Mouse (Mus musculus): ENCODE measurements around the gene Tulp4. TPM values are rescaled to one million over a fixed set of nuclear protein-coding genes. Genes with fewer than 3 reads are reported as not detected.

Tulp4 gene
- polyA plus RNA-seq, 2 experiments: 4.7 to 21.4 TPM

DNA sequence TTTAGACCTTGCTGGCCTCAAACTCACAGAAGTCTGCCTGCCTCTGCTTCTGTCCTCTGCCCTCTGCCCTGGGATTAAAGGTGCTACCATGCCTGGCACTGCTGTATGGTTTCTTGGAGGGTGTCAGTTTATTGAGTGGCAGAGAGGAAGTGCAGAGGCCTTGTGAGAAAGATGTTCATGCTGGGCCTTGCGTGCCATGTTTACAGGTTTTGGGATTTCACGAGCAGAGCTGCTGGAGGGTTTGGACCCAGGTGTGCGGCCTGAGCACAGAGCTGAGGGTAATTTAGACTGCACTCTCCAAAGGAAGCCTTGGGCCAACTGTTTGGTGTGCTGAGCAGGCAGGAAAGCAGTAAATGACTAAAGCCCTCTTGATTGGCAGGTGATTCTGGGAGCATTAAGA is 11.7 kb downstream of the Tulp4 start:
- Histone ChIP-seq H3K4me3 (ENCODE audit: insufficient read depth in 1 of 2, low read depth in 2 of 2, low read length in 2 of 2) (no peak overlapping the region), H3K4me1 (replicated peaks; ENCODE audit: control insufficient read depth in 2 of 2, insufficient read depth in 2 of 2, low read length in 1 of 2) (no peaks in the 10 kb centered on the region; a peak in 1 of 4 replicates), H3K27me3 (ENCODE audit: control insufficient read depth, insufficient read depth, low read length) (no peaks in the 10 kb centered on the region), H3K9me3 (ENCODE audit: control insufficient read depth, low read length) (no peaks in the 10 kb centered on the region), H3K36me3 (replicated peaks; ENCODE audit: control insufficient read depth, insufficient read depth, low read depth) (no peaks in the 10 kb centered on the region), H3K27ac (no peak overlapping the region), H3K4me2 (ENCODE audit: low read depth) (no peak overlapping the region), H3K9ac (replicated peaks) (no peak overlapping the region)
- DNase-seq (ENCODE audit: low read depth in 3 of 3, low spot score in 3 of 3): no peak
- ATAC-seq (ENCODE audit: insufficient read depth): no peak
- 62% methylated on average over 3 of the region's 3 CpGs for WGBS (ENCODE audit: insufficient replicate concordance)
- TF ChIP-seq EP300 (IDR thresholded peaks at IDR 0.05; ENCODE audit: low read depth): no peak
- TF ChIP-seq CTCF (IDR thresholded peaks at IDR 0.05; ENCODE audit: low read depth): no peak

- H3K4me3 ChIP-seq (ENCODE audit: insufficient read depth in 1 of 2, low read depth in 2 of 2, low read length in 2 of 2): no peak overlapping the region
- no peaks in the 10 kb centered on the region for H3K27me3 ChIP-seq (ENCODE audit: control insufficient read depth, insufficient read depth, low read length)
- 65% methylated on average over 4 of the region's 4 CpGs for WGBS (ENCODE audit: insufficient replicate concordance)
- no peak overlapping the region for H3K27ac ChIP-seq
- ATAC-seq (ENCODE audit: insufficient read depth) (no peak), DNase-seq (ENCODE audit: low read depth in 3 of 3, low spot score in 3 of 3) (no peak)
- H3K4me2 ChIP-seq (ENCODE audit: low read depth): no peak overlapping the region
- no peaks in the 10 kb centered on the region for H3K36me3 ChIP-seq (replicated peaks; ENCODE audit: control insufficient read depth, insufficient read depth, low read depth)
- TF ChIP-seq CTCF (IDR thresholded peaks at IDR 0.05; ENCODE audit: low read depth) (no peak), EP300 (IDR thresholded peaks at IDR 0.05; ENCODE audit: low read depth) (no peak)
- H3K9me3 ChIP-seq (ENCODE audit: control insufficient read depth, low read length): no peaks in the 10 kb centered on the region
- H3K9ac ChIP-seq (replicated peaks): no peak overlapping the region
- H3K4me1 ChIP-seq (replicated peaks; ENCODE audit: control insufficient read depth in 2 of 2, insufficient read depth in 2 of 2, low read length in 1 of 2): no peaks in the 10 kb centered on the region; a peak in 1 of 4 replicates
Observed at GRCm38 (mm10) chr17:6118861-6119260, 12.6 kb downstream of the Tulp4 start.

DNA sequence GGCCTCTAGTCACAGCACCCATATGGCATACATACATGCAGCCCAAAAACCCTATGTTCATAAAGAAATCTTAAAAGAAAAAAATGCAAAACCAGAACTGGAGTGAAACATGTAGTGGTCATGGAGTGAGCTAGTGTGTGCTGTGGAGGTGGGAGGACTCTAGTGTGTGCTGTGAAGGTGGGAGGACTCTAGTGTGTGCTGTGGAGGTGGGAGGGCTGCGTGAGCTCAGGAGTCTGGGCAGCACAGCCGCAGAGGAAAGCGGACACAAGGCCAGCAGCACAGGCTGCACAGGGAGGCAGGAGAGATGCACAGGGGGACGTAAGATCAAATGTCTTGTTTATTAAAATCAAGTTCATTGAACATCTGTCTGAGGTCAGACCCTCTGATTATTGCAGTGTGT is 17.5 kb downstream of the Tulp4 start:
- 76% methylated on average over 4 of the region's 4 CpGs for WGBS (ENCODE audit: insufficient replicate concordance)
- H3K27me3 ChIP-seq (ENCODE audit: control insufficient read depth, insufficient read depth, low read length): no peaks in the 10 kb centered on the region
- H3K4me3 ChIP-seq (ENCODE audit: insufficient read depth in 1 of 2, low read depth in 2 of 2, low read length in 2 of 2): no peak overlapping the region
- DNase-seq (ENCODE audit: low read depth in 3 of 3, low spot score in 3 of 3) (no peak), ATAC-seq (ENCODE audit: insufficient read depth) (no peak)
- H3K36me3 ChIP-seq (replicated peaks; ENCODE audit: control insufficient read depth, insufficient read depth, low read depth): no peaks in the 10 kb centered on the region
- no peak overlapping the region for H3K27ac ChIP-seq
- no peaks in the 10 kb centered on the region for H3K9me3 ChIP-seq (ENCODE audit: control insufficient read depth, low read length)
- H3K9ac ChIP-seq (replicated peaks): no peak overlapping the region
- no peak overlapping the region for H3K4me2 ChIP-seq (ENCODE audit: low read depth)
- H3K4me1 ChIP-seq (replicated peaks; ENCODE audit: control insufficient read depth in 2 of 2, insufficient read depth in 2 of 2, low read length in 1 of 2): no peaks in the 10 kb centered on the region
- no peak for TF ChIP-seq CTCF (IDR thresholded peaks at IDR 0.05; ENCODE audit: low read depth)
- no peak for TF ChIP-seq EP300 (IDR thresholded peaks at IDR 0.05; ENCODE audit: low read depth)

- H3K36me3 ChIP-seq (replicated peaks; ENCODE audit: control insufficient read depth, insufficient read depth, low read depth): no peaks in the 10 kb centered on the region
- TF ChIP-seq EP300 (IDR thresholded peaks at IDR 0.05; ENCODE audit: low read depth): no peak
- no peak for TF ChIP-seq CTCF (IDR thresholded peaks at IDR 0.05; ENCODE audit: low read depth)
- no peaks in the 10 kb centered on the region for H3K4me1 ChIP-seq (replicated peaks; ENCODE audit: control insufficient read depth in 2 of 2, insufficient read depth in 2 of 2, low read length in 1 of 2)
- no peaks in the 10 kb centered on the region for H3K9me3 ChIP-seq (ENCODE audit: control insufficient read depth, low read length)
- H3K4me3 ChIP-seq (ENCODE audit: insufficient read depth in 1 of 2, low read depth in 2 of 2, low read length in 2 of 2): no peak overlapping the region
- no peak for ATAC-seq (ENCODE audit: insufficient read depth)
- H3K27me3 ChIP-seq (ENCODE audit: control insufficient read depth, insufficient read depth, low read length): no peaks in the 10 kb centered on the region
- H3K4me2 ChIP-seq (ENCODE audit: low read depth): no peak overlapping the region
- H3K27ac ChIP-seq: no peak overlapping the region
- no peak overlapping the region for H3K9ac ChIP-seq (replicated peaks)
- DNase-seq (ENCODE audit: low read depth in 3 of 3, low spot score in 3 of 3): no peak
- 57% methylated on average over 3 of the region's 3 CpGs for WGBS (ENCODE audit: insufficient replicate concordance)
Observed at GRCm38 (mm10) chr17:6125441-6125840, 19.2 kb downstream of the Tulp4 start.

DNA sequence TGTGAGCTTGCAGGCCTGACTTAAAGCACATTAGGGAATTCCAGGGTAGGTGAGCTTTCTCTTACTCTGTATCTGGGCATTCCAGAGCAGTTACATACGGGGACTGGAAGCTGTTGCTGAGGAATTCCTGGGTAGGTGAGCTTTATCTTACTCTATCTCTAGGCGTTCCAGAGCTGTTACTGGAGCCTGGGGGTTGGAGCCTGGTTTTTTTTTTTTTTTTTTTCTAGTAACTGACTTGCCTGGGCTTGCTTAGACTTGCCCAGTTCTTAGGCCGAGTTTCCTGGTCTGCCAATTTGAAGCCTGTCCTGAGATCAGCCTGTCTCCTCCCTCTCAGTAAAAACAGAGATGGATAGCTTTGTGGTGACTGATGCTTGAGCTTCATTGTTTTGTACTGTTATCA is 21.8 kb downstream of the Tulp4 start:
- no peaks in the 10 kb centered on the region for H3K4me1 ChIP-seq (replicated peaks; ENCODE audit: control insufficient read depth in 2 of 2, insufficient read depth in 2 of 2, low read length in 1 of 2)
- DNase-seq (ENCODE audit: low read depth in 3 of 3, low spot score in 3 of 3) (no peak), ATAC-seq (ENCODE audit: insufficient read depth) (no peak)
- no peak overlapping the region for H3K4me2 ChIP-seq (ENCODE audit: low read depth)
- no peaks in the 10 kb centered on the region for H3K27me3 ChIP-seq (ENCODE audit: control insufficient read depth, insufficient read depth, low read length)
- H3K4me3 ChIP-seq (ENCODE audit: insufficient read depth in 1 of 2, low read depth in 2 of 2, low read length in 2 of 2): no peak overlapping the region
- H3K9ac ChIP-seq (replicated peaks): no peak overlapping the region
- H3K9me3 ChIP-seq (ENCODE audit: control insufficient read depth, low read length): no peaks in the 10 kb centered on the region
- 25% methylated on average over 3 of the region's 3 CpGs for WGBS (ENCODE audit: insufficient replicate concordance)
- H3K36me3 ChIP-seq (replicated peaks; ENCODE audit: control insufficient read depth, insufficient read depth, low read depth): no peaks in the 10 kb centered on the region
- no peak overlapping the region for H3K27ac ChIP-seq
- TF ChIP-seq EP300 (IDR thresholded peaks at IDR 0.05; ENCODE audit: low read depth) (no peak), CTCF (IDR thresholded peaks at IDR 0.05; ENCODE audit: low read depth) (no peak)
